Mouse (Mus musculus) spleen, postnatal 36 days (tissue): ENCODE data around the gene Ccdc8.
"Not testable (repeated sequence)": the region's sequence is repeated elsewhere in the genome, so short reads cannot be mapped to it uniquely, and the experiment has no call there.

ENCODE experiments used
- DNase-seq, 2 experiments: peaks; one replicate each; pipeline ENCODE4 v3.0.0; 2022; ENCODE audit warnings: low spot score in 2 of 2, mixed read lengths in 1 of 2

The Ccdc8 gene

DNA sequence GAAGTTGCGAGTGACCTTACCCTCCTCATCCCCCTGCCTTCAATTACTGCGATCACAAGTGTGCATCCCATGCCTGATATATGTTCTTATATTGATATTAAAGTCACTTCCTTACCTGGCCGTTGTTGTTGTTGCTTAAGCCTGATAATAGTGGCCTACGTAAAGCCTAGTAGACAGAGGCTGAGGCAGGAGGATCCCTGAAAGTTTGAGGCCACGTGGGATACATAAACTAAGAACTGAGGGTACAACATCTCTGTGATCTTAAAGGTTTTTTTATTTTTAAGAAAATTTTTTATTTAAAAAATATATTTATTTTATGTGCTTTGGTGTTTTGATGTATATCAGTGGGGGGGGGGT, at the start of gene Ccdc8:
Gene Ccdc8, plus strand, starts transcription at position 258 of the 357 bp plus-strand sequence.
- no peak for DNase-seq

DNA sequence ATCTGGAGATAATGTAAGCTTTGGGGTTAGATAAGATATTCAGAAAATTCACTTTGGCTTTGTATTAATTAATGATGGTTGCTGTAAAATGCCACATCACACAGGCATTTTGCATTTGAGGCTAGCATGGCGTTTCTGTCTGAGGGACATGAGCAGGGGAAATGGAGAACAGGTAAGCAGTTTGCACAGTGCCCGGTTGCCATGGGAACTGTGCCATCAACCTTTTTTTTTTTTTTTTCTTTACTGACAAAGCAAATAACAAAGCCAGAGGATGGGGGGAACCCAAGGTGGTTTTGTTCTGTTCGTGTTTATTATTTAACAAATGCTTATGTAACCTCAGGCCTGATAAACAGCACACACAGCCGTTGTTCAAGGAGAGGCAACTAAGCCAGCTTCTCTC, 49.6 kb upstream of the Ccdc8 start:
- DNase-seq: no peak

DNA sequence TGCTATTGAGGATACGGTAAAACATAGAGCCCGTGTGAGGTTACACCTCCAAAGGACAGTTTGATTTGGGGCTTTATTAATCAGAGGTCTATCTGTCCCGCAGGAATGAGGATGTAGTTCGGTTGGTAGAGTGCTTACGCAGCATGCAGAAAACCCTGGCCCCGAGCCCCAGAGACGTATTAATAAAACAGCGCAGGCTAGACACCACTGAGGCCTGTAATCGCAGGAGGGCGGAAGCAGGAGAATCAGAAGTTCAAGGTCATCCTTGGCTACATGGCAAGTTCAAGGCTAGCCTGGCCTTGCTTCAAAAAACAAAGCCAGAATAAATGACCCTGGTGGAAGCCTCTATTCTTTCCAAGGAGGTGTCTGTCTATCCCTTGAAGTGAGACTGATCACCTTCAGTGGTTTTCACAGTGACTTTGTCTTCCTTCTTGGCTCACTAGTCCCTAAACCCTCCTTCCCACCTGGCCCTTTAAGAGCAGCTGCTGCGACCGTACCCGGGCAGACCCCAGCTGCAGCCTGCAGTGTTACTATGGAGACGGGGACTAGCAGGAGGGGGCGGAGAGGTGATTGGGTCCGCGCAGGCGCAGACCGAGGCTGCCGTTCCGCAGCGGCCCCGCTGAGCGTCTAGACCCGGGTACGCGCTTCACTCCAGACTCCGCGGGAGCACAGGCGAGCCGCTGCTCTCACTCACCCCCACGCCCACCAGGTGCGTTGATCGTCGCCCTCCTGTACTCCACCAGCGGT, 48.3 kb upstream of the Ccdc8 start, which contains the start of gene Pnmal2:
Gene Pnmal2, plus strand, starts transcription at position 622 of the 747 bp plus-strand sequence.
- DNase-seq: peak; percentile 62 to 70

DNA sequence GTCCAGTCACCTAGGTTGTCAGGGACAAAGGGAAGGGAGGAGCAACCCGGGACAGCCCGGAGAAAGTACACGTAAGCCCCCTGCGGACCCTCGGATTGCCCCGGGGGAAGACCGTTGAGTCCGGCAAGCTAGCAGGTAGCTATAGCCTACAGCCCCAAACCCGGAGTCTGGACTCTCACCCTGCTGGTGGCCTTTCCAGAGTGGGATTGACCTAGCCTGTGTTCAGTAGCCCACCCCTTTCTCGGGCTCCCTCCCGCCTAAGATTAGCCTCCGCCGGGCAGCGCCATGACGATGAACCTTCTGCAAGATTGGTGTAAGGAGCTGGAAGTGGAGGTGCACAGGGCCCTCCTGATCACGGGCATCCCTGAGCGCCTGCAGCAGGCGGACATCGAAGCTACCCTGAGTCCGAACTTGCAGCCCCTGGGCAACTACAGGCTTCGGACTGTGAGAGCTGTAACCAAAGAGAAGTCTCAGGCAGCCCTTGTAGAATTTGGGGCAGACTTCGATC, 47.6 kb upstream of the Ccdc8 start:
- DNase-seq: no peak

DNA sequence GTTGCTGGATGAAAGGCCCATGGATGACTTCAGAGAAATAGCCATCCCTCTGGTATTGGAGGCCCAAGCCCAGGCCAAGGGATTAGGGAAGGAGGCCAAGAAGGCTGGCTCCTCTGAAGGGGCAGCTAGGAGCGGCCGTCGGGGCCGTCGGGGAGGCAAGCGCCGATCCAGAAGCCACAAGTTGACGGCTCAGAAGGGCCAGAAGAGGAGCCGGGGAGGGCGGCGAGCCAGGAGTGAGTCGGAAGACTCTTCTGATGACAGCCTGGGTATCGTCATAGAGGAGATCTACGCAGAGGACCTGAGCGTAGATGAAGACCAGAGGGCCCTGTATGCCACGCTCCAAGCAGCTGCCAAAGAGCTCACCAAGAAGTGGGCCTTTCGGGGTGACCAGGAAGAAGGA, 47.1 kb upstream of the Ccdc8 start:
- no peak for DNase-seq

DNA sequence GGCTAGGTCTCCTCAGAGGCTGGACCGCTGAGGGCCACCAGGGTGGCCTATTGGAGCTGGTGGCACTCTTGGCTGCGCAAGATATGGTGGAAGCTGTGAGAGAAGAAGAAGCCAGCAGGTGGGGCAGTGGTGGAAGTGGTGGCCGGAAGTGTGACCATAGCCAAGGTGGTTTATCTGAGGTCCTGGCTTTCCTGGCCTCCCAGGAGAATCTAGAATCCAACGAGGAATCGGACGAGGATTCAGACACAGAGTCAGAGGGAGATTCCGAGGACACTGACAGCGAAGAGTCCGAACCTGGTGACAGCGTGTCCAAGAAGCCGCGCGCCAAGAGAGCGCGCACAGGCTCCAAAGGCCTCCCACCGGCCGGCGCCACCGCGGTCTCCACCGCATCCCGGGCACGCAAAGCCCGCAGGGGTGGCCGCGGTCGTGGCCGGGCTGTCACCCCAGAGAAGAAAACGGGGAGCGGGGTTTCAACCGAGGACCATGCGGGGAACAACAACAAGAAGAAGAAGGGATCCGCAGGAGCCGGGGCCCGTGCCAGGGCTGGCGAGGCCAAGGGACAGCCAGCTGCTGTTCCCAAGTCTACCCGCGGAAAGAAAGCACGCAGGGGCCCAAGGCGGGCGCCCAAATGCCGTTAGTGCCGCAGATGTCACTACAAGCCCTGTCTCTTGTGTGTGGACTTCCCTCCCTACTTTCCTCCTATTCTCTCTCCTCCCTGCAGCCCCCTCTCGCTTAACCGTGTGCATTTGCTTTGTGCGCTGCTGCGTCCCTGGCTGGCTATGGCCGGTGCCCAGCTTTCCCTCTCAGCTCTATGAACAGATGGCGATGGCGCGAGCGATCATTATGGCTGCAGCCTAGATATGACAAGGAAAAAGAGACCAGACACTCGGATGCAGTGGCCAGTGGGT, 45.8 kb upstream of the Ccdc8 start:
- DNase-seq: no peak

DNA sequence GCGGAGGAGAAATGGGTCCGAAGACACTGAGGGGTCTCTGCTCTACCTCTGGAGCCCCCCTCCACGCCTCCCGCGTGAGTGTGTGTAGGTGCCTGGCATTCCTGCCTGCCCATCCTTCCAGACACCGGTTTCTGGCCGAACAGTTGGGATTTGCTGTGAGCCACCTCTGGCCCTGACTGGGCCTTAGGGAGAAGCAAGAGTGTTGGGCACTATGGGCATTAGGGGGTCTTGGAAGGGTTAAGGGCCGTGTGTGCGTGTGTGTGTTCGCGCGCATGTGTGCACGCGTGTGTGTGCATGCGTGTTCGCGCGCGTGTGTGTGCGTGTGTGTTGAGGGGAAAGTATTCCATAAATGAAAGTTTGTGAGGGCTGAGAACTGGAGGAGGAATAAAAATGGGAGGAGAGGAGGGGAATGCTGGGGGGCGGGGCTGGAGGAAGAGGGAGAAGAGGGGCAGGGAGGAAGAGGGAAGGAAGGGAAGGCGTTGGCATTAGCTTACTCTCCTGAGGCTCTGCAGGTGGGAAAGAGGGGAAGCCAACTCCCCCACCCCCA, 45.1 kb upstream of the Ccdc8 start:
- no peak for DNase-seq

DNA sequence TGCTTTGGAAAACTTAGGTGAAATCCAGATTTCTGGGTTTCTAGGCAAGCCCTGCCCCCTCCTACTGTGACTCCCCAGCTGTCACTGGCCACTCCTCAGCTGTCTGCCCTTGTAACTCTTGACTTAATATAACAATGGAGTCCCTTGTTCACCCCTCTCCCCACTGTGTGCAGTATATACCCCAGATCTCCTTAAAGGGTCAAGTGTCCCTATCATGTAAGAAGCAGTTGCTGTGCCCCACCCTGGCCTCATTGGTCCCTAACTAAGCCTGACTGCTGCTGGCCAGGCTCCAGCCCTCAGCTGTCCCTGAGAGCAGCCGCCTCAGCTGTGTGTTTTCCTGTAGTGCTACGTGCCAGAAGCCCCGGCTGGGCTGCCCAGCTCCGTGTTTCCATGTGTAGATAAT, 44.5 kb upstream of the Ccdc8 start:
- DNase-seq: no peak

DNA sequence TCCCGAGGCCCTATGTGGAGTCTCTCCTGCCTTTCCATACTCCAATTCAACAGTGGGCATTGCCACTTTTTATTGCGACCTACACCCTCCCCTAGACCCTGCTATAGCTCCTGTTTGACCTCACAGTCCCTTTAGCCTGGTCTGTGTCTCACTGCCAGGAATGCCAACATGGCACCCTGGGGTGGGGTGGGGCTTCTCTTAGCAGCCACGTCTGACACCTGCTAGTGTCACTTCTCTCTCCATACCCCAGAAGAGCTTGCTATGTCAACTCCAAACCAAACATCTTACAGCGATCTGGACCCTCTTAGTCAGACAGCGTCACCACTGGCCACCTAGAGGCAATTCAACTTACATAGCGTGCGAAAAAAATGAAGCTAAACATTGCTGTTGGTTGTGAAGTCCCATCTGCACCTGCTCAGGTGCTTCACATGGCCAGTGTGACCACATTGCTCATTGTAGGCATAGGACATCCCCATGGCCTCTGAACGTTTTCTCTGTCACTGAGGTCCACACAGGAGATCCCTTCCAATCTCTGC, 43.5 kb upstream of the Ccdc8 start:
- no peak for DNase-seq

DNA sequence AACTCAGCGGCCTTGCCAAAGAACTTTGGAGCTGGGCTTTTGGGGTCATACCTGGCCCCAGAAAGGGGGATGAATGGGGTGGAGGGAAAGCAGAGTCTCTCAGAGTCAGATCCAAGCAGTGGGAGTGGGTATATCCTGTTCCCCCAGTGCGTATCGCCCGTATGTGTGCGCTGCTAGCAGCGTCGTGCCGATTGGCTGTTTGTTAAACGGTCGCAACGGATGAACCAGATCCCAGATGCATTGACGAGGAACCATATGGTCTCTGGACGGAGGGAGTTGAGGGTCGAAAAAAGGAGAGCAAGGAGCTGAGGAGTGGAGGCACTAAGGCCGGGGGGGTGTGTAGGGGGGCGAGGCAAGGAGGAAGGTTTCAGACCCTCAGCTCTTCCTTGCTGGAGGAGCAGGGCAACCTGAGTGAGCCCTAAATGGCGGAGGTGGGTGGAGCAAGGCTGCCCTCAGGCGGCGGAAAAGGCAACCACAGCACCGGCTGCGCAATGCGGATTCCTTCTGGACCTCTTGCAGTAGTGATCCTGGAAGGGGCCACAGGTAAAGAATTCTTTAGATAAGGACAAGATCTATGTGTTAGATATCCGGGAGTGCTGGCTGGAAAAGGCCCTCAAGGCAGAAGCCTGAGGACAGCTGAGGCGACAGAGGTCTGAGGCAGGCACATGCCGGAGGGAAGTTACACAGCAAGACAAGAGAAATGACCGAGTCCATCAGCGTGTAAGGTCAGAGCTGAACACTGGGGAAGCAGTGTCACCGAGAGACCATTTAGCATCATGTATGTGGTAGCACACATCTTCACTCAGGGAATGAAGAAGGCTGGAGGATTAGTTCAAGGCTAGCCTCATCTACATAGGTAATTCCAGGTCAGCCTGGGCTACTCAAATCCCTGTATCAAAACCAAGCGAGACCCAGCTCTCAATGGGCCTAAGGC, 42.3 kb upstream of the Ccdc8 start:
- peak; percentile 49 to 50 for DNase-seq

DNA sequence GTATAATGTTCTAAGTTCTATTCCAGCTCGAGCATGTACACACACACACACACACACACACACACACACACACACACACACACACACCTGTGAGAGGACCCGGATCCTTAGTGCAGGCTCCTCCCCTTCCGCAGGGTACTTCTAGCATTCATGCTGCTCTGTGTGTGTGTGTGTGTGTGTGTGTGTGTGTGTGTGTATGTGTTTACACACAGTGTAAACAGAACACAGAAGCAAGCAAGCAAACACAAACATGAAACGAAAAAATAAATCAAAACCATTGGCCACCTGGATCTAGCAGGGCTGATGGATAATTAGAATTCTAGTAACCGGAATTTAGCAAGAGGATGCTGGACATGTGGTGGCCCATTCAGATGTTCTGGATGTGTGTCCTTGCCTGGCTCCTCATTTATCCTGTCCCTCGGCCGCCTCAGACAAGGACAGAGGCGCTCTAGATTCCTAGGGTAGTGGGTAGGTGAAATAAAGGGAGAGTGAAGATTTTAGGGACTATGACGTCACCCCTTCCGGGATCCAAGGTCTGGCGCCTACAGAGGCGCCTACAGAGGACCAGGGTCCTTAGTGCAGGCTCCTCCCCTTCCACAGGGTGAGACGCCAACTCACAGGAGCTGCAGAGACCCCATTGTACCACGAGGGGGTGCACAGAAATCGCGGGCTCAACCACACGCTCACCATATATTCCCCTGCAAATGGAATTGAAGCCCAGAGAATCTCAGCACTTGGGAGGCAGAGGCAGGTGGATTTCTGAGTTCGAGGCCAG, 41.5 kb upstream of the Ccdc8 start:
- DNase-seq: peak; percentile 66 to 72

DNA sequence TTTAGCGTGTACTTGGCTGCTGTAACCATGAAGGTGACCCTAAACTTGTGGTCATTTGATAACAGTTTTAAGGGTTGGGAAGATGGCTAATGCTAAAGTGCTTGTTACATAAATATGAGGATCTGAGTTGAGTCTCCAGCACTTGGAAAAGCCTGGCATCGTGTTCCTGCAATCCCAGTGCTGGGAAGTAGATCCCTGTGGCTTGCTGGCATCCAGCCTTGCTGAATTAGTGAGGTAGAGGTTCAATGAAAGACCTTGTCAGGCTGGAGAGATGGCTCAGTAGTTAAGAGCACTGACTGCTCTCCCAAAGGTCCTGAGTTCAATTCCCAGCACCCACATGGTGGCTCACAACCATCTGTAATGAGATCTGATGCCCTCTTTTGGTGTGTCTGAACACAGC, 38.7 kb upstream of the Ccdc8 start:
- DNase-seq: not testable (repeated sequence)

DNA sequence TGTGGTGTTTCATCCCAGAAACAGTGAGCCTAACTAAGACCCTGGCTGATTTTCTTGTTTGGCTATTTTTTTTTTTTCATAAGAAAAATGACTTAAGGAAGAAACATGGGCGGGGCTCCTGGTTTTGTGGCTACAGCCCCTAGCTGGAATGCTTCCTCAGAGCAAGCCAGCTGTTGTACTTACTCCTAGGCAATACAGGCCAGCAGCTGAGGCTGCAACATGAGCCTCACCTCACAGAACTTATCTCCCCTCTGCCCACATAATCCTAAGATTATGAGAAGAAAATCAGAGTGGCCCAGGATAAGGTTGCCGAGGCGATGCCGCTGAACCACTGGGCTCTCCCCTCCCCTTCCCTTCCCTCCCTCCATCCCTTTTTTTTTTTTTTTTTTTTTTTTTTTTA, 36.8 kb upstream of the Ccdc8 start:
- no peak for DNase-seq

DNA sequence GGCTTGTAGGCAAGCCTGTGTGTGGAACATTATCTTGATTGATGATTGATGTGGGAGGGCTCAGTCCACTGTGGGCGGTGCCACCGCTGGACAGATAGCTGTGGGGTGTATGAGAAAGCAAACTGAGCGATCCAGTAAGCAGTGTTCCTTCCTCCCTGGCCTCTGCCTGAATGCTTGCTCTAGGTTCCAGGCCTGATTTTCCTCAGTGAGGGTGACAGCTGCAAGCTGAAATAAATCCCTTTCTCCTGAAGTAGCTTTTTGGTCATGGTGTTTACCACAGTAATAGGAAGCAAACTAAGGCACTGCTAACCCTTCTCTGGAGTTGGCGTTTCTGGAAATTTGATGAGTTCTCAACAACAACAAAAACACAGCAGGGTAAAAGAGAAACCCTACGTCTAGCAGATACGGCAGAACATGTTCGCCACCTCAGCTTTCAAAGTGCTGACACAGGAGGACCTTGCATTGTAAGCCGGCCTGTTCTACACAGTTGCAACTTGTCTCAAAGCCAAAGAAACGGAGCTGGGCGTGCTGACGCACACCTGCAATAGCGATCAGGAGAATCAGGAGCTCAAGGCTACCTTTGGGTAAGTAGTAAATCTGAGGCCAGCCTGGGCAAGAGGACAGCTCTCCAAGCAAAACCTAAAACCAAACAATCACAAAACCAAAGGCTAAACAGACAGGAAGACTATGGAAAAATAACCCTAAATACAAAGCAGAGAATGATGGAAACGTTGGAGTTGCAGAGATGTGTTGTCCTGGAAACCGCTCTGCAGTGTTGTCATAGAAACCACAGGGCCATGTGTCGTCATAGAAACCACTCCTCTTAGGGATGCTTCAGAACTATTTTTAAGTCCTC, 35.9 kb upstream of the Ccdc8 start:
- no peak for DNase-seq

DNA sequence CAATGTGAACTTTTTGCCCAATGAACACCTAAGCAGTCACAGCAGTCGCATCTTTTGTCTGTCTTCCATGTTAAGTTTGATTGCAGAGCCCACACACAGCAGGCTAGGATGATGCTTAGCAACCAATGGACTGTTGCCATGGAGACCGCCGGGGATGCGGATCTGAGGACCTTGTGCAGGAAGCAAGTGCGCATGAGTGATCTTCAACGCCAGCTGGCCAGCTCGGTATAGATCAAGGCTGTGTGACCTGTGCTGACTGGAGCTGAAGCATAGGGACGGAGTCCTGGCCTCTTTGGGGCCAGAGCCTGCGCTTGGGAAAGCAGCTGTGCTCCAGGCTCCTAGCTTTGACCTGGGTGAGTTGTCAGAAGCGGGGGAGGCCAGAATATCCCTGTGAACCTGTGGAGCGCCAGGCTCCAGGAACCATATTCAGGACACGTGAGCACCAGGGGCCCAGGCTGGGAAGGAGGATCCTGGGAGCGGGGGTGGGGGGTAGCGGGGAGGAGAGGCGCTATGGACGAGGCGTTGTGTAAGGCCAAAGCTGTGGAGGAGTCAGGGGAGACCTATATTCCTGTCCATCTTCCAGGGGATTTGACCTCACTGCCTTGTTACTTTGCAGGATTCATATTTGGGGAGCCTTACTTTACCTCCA, 32.8 kb upstream of the Ccdc8 start, which contains the start of gene Pnmal1:
Gene Pnmal1, plus strand, starts transcription at position 141 of the 649 bp plus-strand sequence.
- no peak for DNase-seq

DNA sequence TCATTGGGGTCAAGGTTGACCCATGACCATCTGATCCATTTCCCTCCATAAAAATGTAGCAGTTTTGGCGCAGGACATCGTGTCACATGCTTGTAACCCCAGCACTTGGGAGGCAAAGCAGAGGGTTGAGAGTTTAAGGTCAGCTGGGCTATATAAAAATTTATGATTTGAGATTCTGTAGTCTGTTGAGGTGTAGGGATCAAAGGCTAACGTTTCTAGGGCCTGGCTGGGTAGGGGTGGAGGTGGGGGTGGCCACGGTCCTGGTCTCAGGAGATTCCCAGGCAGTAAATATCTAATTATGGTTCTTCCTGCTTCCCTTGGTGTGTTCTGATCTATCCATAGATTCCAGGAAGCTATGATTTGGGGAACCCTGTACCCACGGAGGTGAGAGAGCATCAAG, 30.8 kb upstream of the Ccdc8 start:
- DNase-seq: no peak

DNA sequence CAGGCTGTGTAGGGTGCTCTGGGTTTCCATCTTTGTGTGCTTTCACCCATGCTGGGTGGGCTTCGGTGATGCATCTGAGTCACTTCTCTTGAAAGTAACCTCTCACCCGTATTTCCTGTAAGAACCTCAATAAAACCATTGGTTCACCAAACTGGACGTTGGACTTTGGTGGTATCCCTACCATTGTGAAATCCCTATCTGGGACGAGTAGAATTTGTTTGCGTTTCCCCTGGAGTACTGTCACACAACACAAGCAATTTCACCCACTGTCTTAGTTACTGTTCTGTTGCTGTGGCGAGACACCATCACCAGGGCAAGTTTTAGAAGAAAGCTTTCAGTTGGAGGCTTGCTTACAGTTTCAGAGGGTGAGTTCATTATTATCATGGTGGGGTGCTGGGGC, 24.1 kb upstream of the Ccdc8 start:
- no peak for DNase-seq

DNA sequence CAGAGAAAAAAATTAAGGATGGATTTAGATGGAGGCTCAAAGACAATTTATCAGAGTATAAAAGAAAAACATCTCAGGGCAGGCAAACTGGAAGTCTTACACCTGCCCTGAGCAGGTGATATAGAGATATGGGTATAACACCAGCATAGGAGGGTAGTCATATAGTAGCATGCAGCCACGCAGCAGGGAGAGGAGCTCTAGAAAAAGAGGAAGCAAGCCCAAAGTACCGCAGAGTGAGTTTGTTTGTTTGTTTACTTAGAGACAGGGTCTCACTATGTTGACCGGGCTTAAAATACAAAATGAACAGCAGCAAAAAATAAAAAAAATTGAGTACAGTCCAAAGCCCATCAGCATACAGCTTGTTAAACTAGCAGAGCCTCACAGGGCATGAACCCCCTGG, 21.3 kb upstream of the Ccdc8 start:
- DNase-seq: no peak

DNA sequence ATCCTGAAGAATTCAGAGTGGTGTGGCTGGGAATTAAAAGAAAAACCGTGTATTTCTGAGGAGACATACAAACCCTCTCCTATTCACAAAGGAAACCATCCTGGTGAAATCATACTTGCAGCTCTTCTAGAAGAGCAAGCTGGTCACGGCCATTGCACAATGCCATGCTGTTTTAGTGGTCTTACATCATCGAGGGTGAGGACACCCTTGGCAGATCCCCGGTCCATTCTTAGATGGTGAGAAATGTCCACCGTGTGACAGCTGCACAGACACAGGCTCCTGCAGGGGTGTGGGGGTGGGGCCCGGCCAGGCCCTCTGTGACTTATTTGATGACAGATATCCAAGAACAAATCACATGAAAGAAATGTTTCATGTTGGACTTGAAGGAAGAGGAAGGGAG, 18.5 kb upstream of the Ccdc8 start:
- DNase-seq: no peak
